Mouse (Mus musculus): ENCODE data around the gene Ube4b. TPM values are rescaled to one million over a fixed set of nuclear protein-coding genes. Genes with fewer than 3 reads are reported as not detected.

The Ube4b gene
- total and polyA plus RNA-seq, 3 experiments: 28.4 to 104 (median 71.0) TPM

DNA sequence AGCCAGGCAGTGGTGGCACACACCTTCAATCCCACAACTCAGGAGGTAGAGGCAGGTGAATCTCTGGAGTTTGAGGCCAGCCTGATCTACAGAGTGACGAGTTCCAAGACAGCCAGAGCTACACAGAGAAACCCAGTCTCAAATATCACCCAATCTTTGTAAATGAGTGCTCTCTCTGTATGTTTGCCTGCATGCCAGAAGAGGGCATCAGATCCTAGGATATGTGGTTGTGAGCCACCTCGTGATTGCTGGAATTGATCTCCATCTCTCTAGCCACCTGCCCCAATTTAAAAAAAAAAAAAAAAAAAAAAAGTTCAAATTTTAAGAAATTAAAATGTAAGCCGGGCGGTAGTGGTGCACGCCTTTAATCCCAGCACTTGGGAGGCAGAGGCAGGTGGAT is 77.6 kb downstream of the Ube4b start:
- Histone ChIP-seq H3K79me2 (ENCODE audit: control insufficient read depth, insufficient read depth, low read length, poor library complexity) (no peaks in the 10 kb centered on the region), H3K27ac (ENCODE audit: control insufficient read depth, low read depth, low read length) (no peak overlapping the region), H3K4me3 (ENCODE audit: control insufficient read depth in 1 of 2, insufficient read depth in 1 of 2, low read depth in 2 of 2, low read length in 2 of 2) (no peak overlapping the region), H3K36me3 (ENCODE audit: control insufficient read depth in 1 of 2, insufficient read depth in 2 of 2, low read length in 2 of 2) (peaks cover 0 to 6% of the 10 kb centered on the region in 2 experiments; a peak in 2 of 4 replicates), H3K9ac (ENCODE audit: control insufficient read depth, low read depth, low read length, poor library complexity, severe bottlenecking) (no peak overlapping the region), H3K4me1 (ENCODE audit: control insufficient read depth in 1 of 2, insufficient read depth in 2 of 2, low read length in 2 of 2) (no peaks in the 10 kb centered on the region), H3K27me3 (ENCODE audit: control insufficient read depth in 1 of 2, insufficient read depth in 2 of 2, low read length in 2 of 2) (no peaks in the 10 kb centered on the region), H3K9me3 (replicated peaks; ENCODE audit: insufficient read depth, low read length) (no peaks in the 10 kb centered on the region)
- TF ChIP-seq GABPA (IDR thresholded peaks at IDR 0.05; ENCODE audit: low read depth, low read length) (no peak), RAD21 (IDR thresholded peaks at IDR 0.05; ENCODE audit: low read depth, low read length) (peak; percentile 1; the same call in 1 of the 2 replicates)
- DNase-seq (ENCODE audit: low read depth, low spot score): no peak

- 0 out of 4 replicates have a peak, but pooled peaks cover 0 to 2% of the 10 kb centered on the region in 2 experiments for H3K4me1 ChIP-seq (ENCODE audit: control insufficient read depth in 1 of 2, insufficient read depth in 2 of 2, low read length in 2 of 2)
- no peaks in the 10 kb centered on the region for H3K79me2 ChIP-seq (ENCODE audit: control insufficient read depth, insufficient read depth, low read length, poor library complexity)
- H3K9me3 ChIP-seq (replicated peaks; ENCODE audit: insufficient read depth, low read length): no peaks in the 10 kb centered on the region
- H3K9ac ChIP-seq (ENCODE audit: control insufficient read depth, low read depth, low read length, poor library complexity, severe bottlenecking): no peak overlapping the region
- H3K27ac ChIP-seq (ENCODE audit: control insufficient read depth, low read depth, low read length): no peak overlapping the region
- no peak for DNase-seq (ENCODE audit: low read depth, low spot score)
- peaks cover 2 to 5% of the 10 kb centered on the region in 2 experiments; a peak in 3 of 4 replicates for H3K36me3 ChIP-seq (ENCODE audit: control insufficient read depth in 1 of 2, insufficient read depth in 2 of 2, low read length in 2 of 2)
- no peaks in the 10 kb centered on the region for H3K27me3 ChIP-seq (ENCODE audit: control insufficient read depth in 1 of 2, insufficient read depth in 2 of 2, low read length in 2 of 2)
- H3K4me3 ChIP-seq (ENCODE audit: control insufficient read depth in 1 of 2, insufficient read depth in 1 of 2, low read depth in 2 of 2, low read length in 2 of 2): no peak overlapping the region
- TF ChIP-seq ZKSCAN1 (IDR thresholded peaks at IDR 0.05; ENCODE audit: low read depth, low read length) (no peak), CHD2 (IDR thresholded peaks at IDR 0.05; ENCODE audit: low read length) (no peak), ELF1 (IDR thresholded peaks at IDR 0.05; ENCODE audit: low read depth, low read length) (no peak), HCFC1 (IDR thresholded peaks at IDR 0.05; ENCODE audit: low read depth, low read length) (no peak), CHD1 (IDR thresholded peaks at IDR 0.05; ENCODE audit: low read depth, low read length) (no peak), ZC3H11A (IDR thresholded peaks at IDR 0.05; ENCODE audit: low read depth, low read length) (no peak)
Observed at GRCm38 (mm10) chr4:149345873-149346272, 80.7 kb downstream of the Ube4b start.

- no peaks in the 10 kb centered on the region for H3K79me2 ChIP-seq (ENCODE audit: control insufficient read depth, insufficient read depth, low read length, poor library complexity)
- no peaks in the 10 kb centered on the region for H3K27me3 ChIP-seq (ENCODE audit: control insufficient read depth in 1 of 2, insufficient read depth in 2 of 2, low read length in 2 of 2)
- H3K9ac ChIP-seq (ENCODE audit: control insufficient read depth, low read depth, low read length, poor library complexity, severe bottlenecking): no peak overlapping the region
- TF ChIP-seq MAZ (IDR thresholded peaks at IDR 0.05; ENCODE audit: low read depth, low read length): no peak
- TF ChIP-seq CHD2 (IDR thresholded peaks at IDR 0.05; ENCODE audit: low read length): no peak
- no peak for TF ChIP-seq MXI1 (IDR thresholded peaks at IDR 0.05; ENCODE audit: low read depth, low read length)
- no peak for TF ChIP-seq ZMIZ1 (IDR thresholded peaks at IDR 0.05; ENCODE audit: low read depth, low read length)
- no peak for TF ChIP-seq TCF12 (IDR thresholded peaks at IDR 0.05; ENCODE audit: low read depth, low read length)
- no peak for TF ChIP-seq ETS1 (IDR thresholded peaks at IDR 0.05; ENCODE audit: low read depth, low read length)
- no peak for TF ChIP-seq MAFK (IDR thresholded peaks at IDR 0.05; ENCODE audit: borderline replicate concordance, low read depth, low read length)
- no peak for TF ChIP-seq MEF2A (IDR thresholded peaks at IDR 0.05; ENCODE audit: extremely low read depth, insufficient replicate concordance, low read depth, low read length, poor library complexity, severe bottlenecking)
- TF ChIP-seq KAT2A (conservative IDR thresholded peaks at IDR 0.05; ENCODE audit: low read depth, low read length): no peak
- TF ChIP-seq RCOR1 (IDR thresholded peaks at IDR 0.05; ENCODE audit: low read depth, low read length): no peak
- TF ChIP-seq MAX (IDR thresholded peaks at IDR 0.05; ENCODE audit: low read length): no peak
- no peak overlapping the region for H3K4me3 ChIP-seq (ENCODE audit: control insufficient read depth in 1 of 2, insufficient read depth in 1 of 2, low read depth in 2 of 2, low read length in 2 of 2)
- H3K4me1 ChIP-seq (ENCODE audit: control insufficient read depth in 1 of 2, insufficient read depth in 2 of 2, low read length in 2 of 2): peaks cover 8 to 11% of the 10 kb centered on the region in 2 experiments
- no peak overlapping the region for H3K27ac ChIP-seq (ENCODE audit: control insufficient read depth, low read depth, low read length)
- peaks cover 5 to 8% of the 10 kb centered on the region in 2 experiments for H3K36me3 ChIP-seq (ENCODE audit: control insufficient read depth in 1 of 2, insufficient read depth in 2 of 2, low read length in 2 of 2)
- no peak for DNase-seq (ENCODE audit: low read depth, low spot score)
- H3K9me3 ChIP-seq (replicated peaks; ENCODE audit: insufficient read depth, low read length): no peaks in the 10 kb centered on the region
Observed at GRCm38 (mm10) chr4:149344311-149344710, 82.2 kb downstream of the Ube4b start.

Data from MEL (cell line).